Mouse (Mus musculus) mouse embryonic stem cell (cell line): ENCODE results near the gene Rpia.

Experiments used
- in situ Hi-C, 2 experiments: fragments of 300-500 bp; cut with MboI; formaldehyde crosslinking; loops; 1 replicate in 1 of 2; 3 replicates in 1 of 2; pipeline ENCODE4 v1.14.3; 2019 to 2020; ENCODE audit warnings: low sequenced_read_pairs in 2 of 2, low pct_unique_long_range_greater_than_20kb in 1 of 2, mixed read lengths in 1 of 2; ENCODE audit not compliant: unreplicated experiment in 1 of 2

Gene Rpia

GRCm38 (mm10) chr6:70722298-70722697, 69.7 kb downstream of the Rpia start:
- in situ Hi-C loops: loop anchor here in 1 of 2 experiments (25.0 kb wide), 1 partner anchor 385 kb away; no protein-coding TSS in a partner anchor

GRCm38 (mm10) chr6:70718760-70719159, 73.3 kb downstream of the Rpia start:
- in situ Hi-C loops: loop anchor here in 1 of 2 experiments (25.0 kb wide), 1 partner anchor 381 kb away; no protein-coding TSS in a partner anchor

GRCm38 (mm10) chr6:70718164-70718563, 73.9 kb downstream of the Rpia start:
- in situ Hi-C loops: loop anchor here in 1 of 2 experiments (25.0 kb wide), 1 partner anchor 381 kb away; no protein-coding TSS in a partner anchor

GRCm38 (mm10) chr6:70716701-70717393, 75.2 kb downstream of the Rpia start:
- in situ Hi-C loops: loop anchor here in 1 of 2 experiments (25.0 kb wide), 1 partner anchor 380 kb away; no protein-coding TSS in a partner anchor
